In the genomic region with DNA sequence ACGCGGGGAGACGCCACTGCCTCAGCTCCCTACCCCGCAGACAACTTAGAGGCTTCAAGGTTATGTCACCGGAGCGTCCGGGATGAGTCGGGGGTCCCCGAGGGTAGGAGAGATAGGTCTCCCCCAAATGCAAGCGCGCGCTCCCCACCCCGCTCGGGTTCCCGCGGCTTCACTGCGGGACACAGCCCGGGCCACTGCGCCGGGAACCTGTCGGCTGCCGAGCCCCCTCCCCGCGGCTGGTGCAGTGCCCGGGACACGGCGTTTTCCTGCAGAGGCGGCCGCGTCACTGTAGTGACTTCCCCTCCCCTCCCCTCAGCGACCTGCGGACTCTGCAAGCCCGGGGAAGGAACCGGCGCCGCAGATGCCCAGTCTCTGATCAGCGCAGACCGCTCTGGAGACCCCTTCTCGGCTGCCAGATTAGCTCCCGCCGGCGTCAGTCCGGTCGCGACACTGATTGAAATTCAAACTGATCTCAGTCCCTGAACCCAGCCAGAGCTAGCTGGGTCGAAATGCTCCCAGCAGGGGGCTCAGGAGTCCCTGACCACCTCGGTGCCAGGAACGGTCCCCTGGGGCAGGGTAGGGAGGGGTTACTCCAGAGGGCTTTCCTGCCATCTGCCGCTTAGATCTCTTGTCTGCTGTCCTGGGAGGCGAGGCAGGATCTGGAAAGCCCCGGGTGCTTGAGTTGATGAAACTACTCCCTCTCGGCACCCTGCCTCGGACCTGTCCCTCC, we compare ENCODE assay signal across 8 mouse cellular contexts. TPM values are rescaled to one million over a fixed set of nuclear protein-coding genes. Genes with fewer than 3 reads are reported as not detected.
DNase-seq lines count a peak whose midpoint lies in the region; ATAC-seq lines count a peak whose summit lies in the region.

No protein-coding gene starts in this region.

- H3K4me3 ChIP-seq in forebrain, embryonic 13.5 days = peak overlapping the region; percentile 84

- peaks cover 40% of the 10 kb centered on the region for H3K4me1 ChIP-seq in forebrain, embryonic 13.5 days

- no peak for ATAC-seq in frontal cortex, adult (ENCODE audit: low TSS enrichment)
- ATAC-seq in forebrain, embryonic 13.5 days = peak; percentile 43

- DNase-seq in frontal cortex, postnatal 25 days (ENCODE audit: low spot score in 2 of 2) = peak; percentile 17 to 27
- DNase-seq in brain, adult 2 months (ENCODE audit: low read depth, low spot score) = peak; percentile 45
- peak; percentile 66 to 72 for DNase-seq in heart, postnatal 36 days
- DNase-seq in left cerebral cortex, postnatal 4 days = peak; percentile 74
- DNase-seq in mesoderm, embryonic 11.5 days (ENCODE audit: low read depth, low spot score) = peak; percentile 89
- peak; percentile 38 for DNase-seq in splenic B cell, adult 2 months (ENCODE audit: low read depth, low spot score)

- intact Hi-C loops in heart, postnatal 36 days (cut with DNase I) = loop anchor here (5.0 kb wide), 1 partner anchor 51 kb away; no protein-coding TSS in a partner anchor
- intact Hi-C loops in left cerebral cortex, postnatal 4 days (cut with DNase I) = loop anchor here (5.0 kb wide), 1 partner anchor 51 kb away; no protein-coding TSS in a partner anchor

- peak overlapping the region; percentile 89 for H3K9ac ChIP-seq in forebrain, embryonic 13.5 days

- H3K4me2 ChIP-seq in forebrain, embryonic 13.5 days = peak overlapping the region; percentile 88

- H3K9me3 ChIP-seq in forebrain, embryonic 13.5 days (replicated peaks) = 0 out of 2 replicates have a peak, but pooled peaks cover 4% of the 10 kb centered on the region

- peaks cover 20% of the 10 kb centered on the region; the same call in 1 of the 2 replicates for H3K36me3 ChIP-seq in forebrain, embryonic 13.5 days (ENCODE audit: poor library complexity, severe bottlenecking)
- H3K36me3 ChIP-seq in splenic B cell, adult 2 months (ENCODE audit: control insufficient read depth, insufficient read depth, low read length, poor library complexity, severe bottlenecking) = no peaks in the 10 kb centered on the region

- 1% methylated on average over 47 of the region's 53 CpGs for WGBS in forebrain, embryonic 13.5 days

- H3K27me3 ChIP-seq in forebrain, embryonic 13.5 days = no peaks in the 10 kb centered on the region
- H3K27me3 ChIP-seq in splenic B cell, adult 2 months (ENCODE audit: control insufficient read depth, insufficient read depth, low read length, poor library complexity, severe bottlenecking) = peaks cover 1% of the 10 kb centered on the region; the same call in 1 of the 2 replicates

- peak overlapping the region; percentile 87 for H3K27ac ChIP-seq in forebrain, embryonic 13.5 days

RNA-seq across cellular contexts. Expression of a gene that starts 0.8 kb away (rescaled TPM):
- polyA plus RNA-seq in forebrain, embryonic 13.5 days (2015; fragmentation: Nextera tagmentation; extraction: Ambion mirVana) = 24.9 and 27.5 TPM in 2 replicates
- 1 to 10 TPM; 7.2 to 7.9 TPM for total RNA-seq in heart, postnatal 36 days (2021)
- 1 to 10 TPM; 6.3 to 7.1 TPM for total RNA-seq in left cerebral cortex, postnatal 4 days (2021)

Comparison
In these comparisons a context has a peak if more than half of its experiments do, and no peak if none do; other contexts are left out.
1. DNase-seq: peak in every context shown above with its lines; median percentile 89 in mesoderm, embryonic 11.5 days; 74 in left cerebral cortex, postnatal 4 days; 69 in heart, postnatal 36 days; 45 in brain, adult 2 months; 38 in splenic B cell, adult 2 months; 22 in frontal cortex, postnatal 25 days.